Mouse (Mus musculus): ENCODE data around the gene Gm43191. TPM values are rescaled to one million over a fixed set of nuclear protein-coding genes. Genes with fewer than 3 reads are reported as not detected.

Gm43191 gene
- total RNA-seq (2021): 1 to 10 TPM in 1 of 2 experiments, under 1 TPM in 1; 0.86 to 1.3 TPM

DNA sequence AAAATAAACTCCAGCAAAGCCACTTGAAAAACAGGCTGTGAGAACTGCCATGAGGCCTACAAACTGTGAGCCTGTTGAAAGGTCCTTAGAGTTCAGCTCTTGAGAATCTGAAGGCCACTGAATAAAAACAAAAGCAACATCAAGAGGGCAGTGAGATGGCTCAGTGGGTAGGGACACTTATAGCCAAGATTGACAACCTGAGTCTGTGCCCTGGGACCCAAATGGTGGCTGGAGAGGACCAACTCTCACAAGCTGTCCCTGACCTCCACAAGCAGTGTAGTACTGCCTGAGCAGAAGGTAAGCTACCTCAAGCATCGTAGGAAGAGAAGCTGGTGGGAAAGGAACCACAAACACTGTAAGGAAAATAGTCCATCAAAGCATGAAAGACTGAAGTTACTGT, at the start of gene Gm43191:
Gene Gm43191 (minus strand): TSS at position 101 of the 400 bp plus-strand sequence.
- intact Hi-C loops (cut with DNase I): no loop called here
- DNase-seq (ENCODE audit: low spot score): no peak

DNA sequence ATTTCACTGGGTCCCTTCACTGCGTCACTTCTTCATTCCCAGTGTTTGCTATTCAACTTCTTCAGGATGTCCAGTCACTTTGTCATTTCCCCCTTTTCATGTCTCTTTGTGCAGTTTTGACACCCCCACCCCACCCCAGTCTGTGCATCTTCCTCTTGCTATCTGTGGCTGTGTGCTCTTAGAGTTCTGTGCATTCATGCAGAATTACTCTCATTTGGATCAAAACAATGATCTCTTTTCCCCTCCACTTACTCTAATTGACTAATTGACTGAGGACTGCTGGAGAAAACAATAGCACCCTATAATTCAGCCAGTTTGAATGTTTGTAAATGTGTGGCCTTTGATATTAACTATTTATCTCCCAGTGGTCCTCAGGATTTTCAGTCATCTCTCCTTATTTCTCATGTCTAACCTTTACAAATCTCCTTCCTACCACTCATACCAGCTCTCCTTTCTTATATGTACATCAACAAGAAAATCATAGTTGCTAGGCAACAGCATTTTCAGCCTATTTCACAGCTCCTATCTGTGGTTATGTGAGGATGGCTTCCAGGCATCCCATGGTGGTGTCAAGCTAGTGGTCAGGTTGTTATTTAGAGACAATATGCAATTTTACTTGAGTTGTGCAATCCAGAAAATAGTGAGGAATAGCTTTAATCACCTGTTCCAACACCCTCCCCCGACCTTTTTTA, 48.6 kb upstream of the Gm43191 start:
- DNase-seq (ENCODE audit: low spot score): no peak
- intact Hi-C loops (cut with DNase I): no loop called here

DNA sequence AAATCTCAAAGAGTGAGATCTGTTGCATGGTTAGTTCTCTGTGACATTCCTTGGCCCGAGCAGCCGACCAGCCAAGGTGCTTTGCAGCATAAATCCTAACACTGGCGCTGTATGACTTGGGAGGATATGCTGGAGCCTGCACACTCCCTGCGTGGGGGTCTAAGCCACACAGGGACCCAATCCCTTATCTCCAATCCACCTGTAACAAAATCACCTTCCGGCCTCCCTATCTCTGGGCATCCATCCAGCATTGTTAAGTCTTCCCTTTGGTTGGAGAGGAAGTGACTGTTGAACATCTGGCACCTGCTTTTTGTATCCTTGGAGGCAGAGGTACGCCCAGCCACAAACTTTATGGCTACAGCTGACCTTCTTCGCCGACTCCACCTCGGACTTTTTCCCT, 45.7 kb upstream of the Gm43191 start:
- peak; percentile 9 for DNase-seq (ENCODE audit: low spot score)
- intact Hi-C loops (cut with DNase I): no loop called here

DNA sequence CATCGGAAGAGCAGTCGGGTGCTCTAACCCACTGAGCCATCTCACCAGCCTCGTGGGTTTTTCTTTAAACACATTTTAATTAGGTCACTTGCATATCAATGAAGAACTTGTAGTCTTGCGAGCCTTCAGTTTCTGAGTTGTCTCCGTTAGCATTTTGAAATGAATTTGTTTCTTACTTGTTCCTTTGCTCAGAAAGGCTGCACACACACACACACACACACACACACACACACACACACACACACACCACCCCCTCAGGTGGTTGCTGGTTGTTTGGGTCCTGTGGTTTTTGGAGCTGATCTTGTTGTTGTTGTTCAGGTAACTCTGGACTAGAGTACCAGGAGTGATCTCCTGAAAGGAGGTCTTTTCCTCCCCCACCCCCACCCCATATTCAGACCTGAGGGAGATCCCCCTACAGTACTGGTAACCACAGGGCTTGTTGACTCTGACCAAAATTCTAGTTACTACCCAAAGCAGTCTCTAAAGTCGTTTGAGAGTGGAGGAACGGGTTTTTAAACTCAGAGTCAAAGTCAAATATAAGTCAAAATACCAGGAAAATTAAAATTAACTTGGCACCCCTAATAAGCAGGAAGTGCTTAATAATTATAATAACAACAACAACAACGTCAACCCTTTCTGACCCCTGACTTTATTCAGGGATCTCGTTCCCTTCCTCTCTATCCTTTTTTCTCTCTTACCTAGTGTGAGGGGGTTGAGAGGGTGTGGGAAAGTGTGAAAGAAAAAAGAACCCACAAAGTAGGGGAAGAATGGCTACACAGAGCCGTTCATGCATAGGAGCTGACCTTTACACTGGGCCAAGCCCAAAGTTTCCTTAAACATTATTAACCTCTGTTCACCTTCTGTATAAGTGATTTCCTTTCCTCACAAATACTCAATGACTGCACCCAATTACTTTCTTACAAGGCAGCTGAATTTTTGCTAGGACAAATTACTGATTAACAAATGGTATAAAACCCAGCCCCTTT, 42.7 kb upstream of the Gm43191 start:
- intact Hi-C loops (cut with DNase I): no loop called here
- no peak for DNase-seq (ENCODE audit: low spot score)

- no peak for DNase-seq (ENCODE audit: low spot score)
- intact Hi-C loops (cut with DNase I): no loop called here
Measured at GRCm38 (mm10) chr3:116722980-116723379, 41.9 kb upstream of the Gm43191 start.

GRCm38 (mm10) chr3:116718951-116719350, 37.9 kb upstream of the Gm43191 start:
- intact Hi-C loops (cut with DNase I): no loop called here
- no peak for DNase-seq (ENCODE audit: low spot score)

DNA sequence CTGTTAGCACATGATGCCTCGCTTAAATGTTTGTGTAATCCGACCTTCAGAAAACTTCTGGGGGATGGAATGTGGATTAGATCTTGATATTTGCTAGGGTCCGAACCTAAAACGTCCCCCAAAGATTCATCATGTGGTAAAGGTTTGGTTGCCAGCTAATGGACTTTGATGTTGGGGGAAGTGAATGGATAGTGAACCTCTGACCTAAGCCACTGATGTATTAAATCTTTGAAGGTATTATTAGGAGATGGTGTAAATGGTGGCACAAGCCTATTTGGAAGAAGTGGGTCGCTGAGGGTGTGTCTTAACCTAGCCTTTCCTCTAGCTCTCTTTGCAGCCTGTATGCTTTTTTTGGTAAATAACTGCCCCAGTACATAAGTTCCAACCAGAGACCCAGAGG, 32.0 kb upstream of the Gm43191 start:
- intact Hi-C loops (cut with DNase I): no loop called here
- DNase-seq (ENCODE audit: low spot score): no peak

DNA sequence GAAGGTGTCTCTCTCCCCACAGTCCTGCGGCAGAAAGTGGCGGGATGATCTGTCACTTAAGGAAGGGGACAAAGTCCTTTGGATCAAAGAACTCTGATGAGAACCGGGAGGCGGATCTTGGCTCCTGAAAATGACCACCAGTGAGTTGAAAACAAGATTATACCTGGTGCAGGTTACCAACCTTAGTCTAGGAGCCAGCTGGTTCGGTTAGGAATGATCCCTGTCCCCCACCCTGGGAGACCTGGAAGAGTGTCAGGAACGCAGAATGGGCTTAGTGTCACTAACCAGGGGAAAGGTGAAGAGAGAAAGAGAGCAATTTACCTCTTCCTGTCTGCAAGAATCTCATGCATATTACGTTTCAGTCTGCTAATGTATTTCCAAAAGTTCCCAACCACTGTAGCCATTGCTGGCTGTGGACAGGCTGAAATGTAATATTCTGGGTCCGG, 31.4 kb upstream of the Gm43191 start, which contains the start of gene Slc35a3:
Gene Slc35a3 (minus strand): TSS at position 396 of the 446 bp plus-strand sequence.
- intact Hi-C loops (cut with DNase I): loop anchor here (1.0 kb wide), 2 partner anchors 50 to 118 kb away; partner anchors contain the start of genes Mfsd14a and Sass6

DNA sequence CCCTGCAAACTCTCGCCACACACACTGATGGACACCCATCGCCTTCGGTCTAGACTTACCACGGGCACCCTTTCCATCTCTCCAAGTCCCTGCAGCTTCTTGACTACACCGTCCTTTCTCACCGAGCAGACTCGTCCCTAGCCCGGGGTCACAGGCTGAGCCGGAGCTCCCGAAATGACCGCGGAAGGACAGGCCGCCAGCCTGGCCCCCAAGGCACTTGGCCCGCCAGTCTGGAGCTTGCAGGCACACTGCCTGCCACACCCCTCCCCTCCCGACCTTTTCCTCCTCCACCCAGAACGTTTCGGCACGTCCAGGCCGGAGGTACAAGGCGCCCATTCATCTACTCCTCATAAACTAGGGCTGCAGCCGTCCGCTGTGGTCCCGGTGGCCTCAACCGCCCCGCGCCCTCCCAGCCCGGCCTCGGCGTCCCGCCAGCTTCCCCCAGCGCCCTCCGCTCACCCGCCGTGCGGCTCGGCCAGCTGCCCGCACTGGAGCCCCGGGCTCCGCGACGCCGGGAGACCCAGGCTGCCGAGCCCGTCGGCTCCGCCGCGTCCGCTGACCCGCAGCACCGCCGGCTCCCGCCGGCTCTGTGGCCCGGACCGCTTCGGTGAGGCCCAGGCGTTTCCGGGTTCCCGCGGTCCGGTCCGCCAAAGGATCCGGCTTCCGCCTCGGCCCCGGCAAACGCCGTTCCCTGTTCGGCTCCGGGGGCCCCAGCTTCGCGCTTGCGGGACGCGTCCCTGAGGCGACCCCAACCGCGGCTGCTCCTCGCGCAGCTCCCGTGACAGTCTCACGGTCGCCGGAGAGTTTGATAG, 30.8 kb upstream of the Gm43191 start:
- intact Hi-C loops (cut with DNase I): loop anchor here (1.0 kb wide), 2 partner anchors 50 to 118 kb away; partner anchors contain the start of genes Mfsd14a and Sass6
- peak; percentile 64 for DNase-seq (ENCODE audit: low spot score)

More for the DNA sequence above, 31.4 kb upstream of the Gm43191 start, which contains the start of gene Slc35a3:
- DNase-seq (ENCODE audit: low spot score): no peak

- DNase-seq (ENCODE audit: low spot score): no peak
- intact Hi-C loops (cut with DNase I): no loop called here
Measured at GRCm38 (mm10) chr3:116710941-116711340, 29.9 kb upstream of the Gm43191 start.

DNA sequence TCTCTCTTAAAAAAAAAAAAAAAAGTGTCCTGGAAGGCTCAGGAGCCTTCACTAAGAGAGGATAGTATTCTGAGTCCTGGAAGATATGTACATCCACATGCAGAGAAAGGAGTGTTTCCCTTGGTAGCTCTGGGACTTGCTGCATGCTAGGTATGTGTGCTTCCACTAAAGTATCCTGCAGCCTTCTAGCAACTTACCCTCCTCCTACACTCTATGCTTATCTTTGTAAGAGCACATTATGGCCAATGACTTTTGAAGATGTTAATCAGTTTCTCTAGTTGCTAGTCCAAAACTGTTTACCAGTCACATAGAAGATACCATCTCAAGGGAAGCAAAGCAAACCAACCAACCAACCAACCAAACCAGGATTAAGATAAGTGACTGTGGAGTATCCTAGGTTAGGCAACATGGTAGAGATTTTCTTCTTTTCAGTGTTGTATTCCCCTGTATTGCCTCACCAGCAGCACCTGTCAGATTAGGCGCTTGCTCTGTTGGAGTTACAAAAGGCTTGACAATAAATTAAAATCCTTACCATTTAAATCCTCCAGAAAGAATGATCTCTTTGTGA, 24.7 kb upstream of the Gm43191 start:
- DNase-seq (ENCODE audit: low spot score): no peak
- intact Hi-C loops (cut with DNase I): no loop called here

DNA sequence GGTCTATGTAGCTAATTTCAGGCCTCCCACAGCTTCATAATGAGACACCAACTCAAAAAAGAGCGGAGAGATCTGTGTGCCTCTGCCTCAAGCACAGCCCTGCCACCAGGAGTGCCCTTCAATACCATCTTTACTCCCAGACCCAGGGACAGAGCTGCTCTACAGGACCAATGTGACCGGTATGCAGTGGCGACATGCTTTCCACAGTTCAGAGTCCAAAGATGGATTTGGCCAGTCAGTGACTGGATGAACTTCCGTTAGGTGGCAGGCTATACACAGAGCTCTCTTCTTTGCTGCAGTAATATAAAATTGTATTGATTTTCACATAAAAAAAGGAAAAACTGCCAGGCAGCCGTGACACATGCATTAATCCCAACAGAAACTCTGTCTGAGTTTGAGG, 22.8 kb upstream of the Gm43191 start:
- intact Hi-C loops (cut with DNase I): no loop called here
- no peak for DNase-seq (ENCODE audit: low spot score)

GRCm38 (mm10) chr3:116702647-116703272, 21.7 kb upstream of the Gm43191 start:
- no peak for DNase-seq (ENCODE audit: low spot score)
- intact Hi-C loops (cut with DNase I): no loop called here

DNA sequence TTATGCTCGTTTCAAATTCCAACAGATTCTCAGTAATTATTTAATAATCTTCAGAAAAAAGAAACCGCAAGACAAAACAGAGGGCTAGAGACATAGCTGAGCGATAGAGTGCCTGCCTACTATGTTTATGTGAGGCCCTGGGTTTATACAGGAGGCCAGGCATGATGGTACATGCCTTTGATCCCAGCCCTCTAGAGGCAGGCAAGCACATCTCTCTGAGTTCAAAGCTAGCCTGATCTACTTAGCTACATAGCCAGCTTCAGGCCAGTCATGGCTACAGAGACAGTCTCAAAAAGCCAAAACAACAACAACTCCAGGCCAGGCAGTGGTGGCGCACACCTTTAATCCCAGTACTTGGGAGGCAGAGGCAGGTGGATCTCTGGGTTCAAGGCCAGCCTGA, 20.5 kb upstream of the Gm43191 start:
- intact Hi-C loops (cut with DNase I): no loop called here
- no peak for DNase-seq (ENCODE audit: low spot score)

- no peak for DNase-seq (ENCODE audit: low spot score)
- intact Hi-C loops (cut with DNase I): loop anchor here (5.0 kb wide), 1 partner anchor 49 kb away; no protein-coding TSS in a partner anchor
Measured at GRCm38 (mm10) chr3:116698786-116699185, 17.7 kb upstream of the Gm43191 start.

- intact Hi-C loops (cut with DNase I): loop anchor here (5.0 kb wide), 1 partner anchor 52 kb away; no protein-coding TSS in a partner anchor
- DNase-seq (ENCODE audit: low spot score): no peak
Measured at GRCm38 (mm10) chr3:116695666-116695985, 14.6 kb upstream of the Gm43191 start.

GRCm38 (mm10) chr3:116694955-116695665, 14.1 kb upstream of the Gm43191 start:
- DNase-seq (ENCODE audit: low spot score): no peak

GRCm38 (mm10) chr3:116694312-116694711, 13.3 kb upstream of the Gm43191 start:
- no peak for DNase-seq (ENCODE audit: low spot score)
- intact Hi-C loops (cut with DNase I): no loop called here

More at GRCm38 (mm10) chr3:116694955-116695665, 14.1 kb upstream of the Gm43191 start:
- intact Hi-C loops (cut with DNase I): loop anchor here (5.0 kb wide), 1 partner anchor 52 kb away; no protein-coding TSS in a partner anchor
